Mouse (Mus musculus): ENCODE data around the gene Gm21972.
A peak's percentile ranks its signal among the peaks of the same experiment; 100 is the strongest.

Gm21972 gene

DNA sequence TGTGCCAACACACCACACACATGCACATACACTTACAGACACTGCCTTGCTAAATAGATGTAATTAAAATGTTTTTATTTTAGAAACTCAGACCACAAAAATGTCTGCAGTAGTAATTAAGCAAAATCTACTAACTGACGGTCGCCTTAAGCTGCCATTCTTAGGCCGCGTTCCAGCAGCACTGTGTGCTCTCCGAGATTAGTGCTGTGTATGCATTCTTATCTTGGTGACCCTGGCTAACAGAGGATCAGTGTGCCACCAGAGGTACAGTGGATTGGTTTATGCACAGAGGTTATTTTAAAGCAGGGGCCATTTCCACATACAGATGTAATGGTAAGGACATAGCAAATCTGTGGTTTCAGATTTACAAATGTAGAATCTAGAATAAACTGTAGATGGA lies 27.6 kb downstream of the Gm21972 start:
- DNase-seq (ENCODE audit: low read depth), result no peak

DNA sequence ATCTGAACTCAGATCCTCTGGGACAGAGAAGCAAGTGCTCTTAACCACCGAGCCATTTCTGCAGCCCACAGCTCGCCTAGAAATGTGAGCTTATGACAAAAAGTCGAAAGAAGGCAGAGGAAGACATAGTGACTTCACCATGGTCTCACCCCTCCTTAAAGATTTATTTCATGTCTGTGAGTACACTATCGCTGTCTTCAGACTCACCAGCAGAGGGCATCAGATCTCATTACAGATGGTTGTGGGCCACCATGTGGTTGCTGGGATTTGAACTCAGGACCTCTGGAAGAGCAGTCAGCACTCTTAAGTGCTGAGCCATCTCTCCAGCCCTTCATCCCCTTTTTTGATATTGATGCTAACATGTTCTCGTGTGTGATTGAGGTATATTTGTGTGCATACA lies 41.2 kb downstream of the Gm21972 start:
- DNase-seq (ENCODE audit: low read depth), result no peak

DNA sequence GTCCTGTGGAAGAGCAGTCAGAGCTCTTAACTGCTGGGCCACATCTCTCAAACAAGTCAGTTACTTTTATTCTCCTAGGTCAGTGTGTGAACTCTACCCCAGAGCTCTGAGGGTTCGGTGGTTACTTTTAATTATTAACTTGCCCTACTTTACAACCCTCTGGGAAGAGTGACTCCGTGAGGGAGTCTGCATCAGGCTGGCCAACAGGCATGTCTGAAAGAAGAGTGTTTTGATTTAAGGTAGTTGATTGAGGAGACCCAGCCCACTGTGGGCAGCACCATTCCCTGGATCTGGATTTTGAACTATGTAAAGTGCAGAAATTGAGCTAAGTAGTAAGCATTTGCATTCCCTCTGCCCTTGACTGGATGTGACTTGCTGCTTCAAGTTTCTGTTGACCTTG lies 42.6 kb downstream of the Gm21972 start:
- DNase-seq (ENCODE audit: low read depth), result no peak

DNA sequence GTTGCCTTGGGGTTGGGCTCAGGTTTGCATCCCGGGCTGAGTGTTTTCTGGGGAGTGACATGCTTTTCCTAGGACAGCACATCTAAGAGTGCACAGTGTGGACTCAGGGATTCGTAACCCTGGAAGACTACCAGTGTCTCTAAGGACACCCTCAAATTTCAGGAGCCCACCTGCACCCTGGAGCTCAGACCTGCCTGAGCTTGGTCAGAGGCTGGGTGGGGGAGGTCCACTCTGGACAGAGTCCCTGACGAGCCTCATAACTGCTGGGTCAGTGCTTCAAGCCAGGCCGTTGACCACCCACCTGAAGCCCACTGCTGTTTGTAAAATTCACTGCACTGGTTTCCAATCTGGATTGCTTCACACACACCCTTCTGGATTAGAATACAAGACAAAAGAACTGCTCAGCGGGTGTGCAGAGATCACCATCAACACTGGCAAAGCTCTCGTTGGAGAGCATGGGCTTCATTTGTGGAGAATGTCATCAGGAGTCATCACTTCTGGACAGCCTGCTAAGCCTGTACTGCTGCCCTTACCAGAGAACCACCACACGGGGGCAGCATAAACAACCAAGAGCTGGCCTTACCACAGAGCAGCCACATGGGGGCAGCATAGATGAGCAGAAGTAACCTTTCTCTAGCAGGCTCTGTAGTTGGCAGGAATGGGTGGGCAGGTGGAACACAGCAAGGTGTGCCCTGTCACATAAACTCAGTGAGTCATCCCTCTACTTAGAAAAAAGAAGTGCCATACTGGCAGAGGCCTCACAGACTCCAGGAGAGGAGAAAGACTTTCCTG lies 45.2 kb downstream of the Gm21972 start:
- DNase-seq (ENCODE audit: low read depth), result peak; percentile 94

DNA sequence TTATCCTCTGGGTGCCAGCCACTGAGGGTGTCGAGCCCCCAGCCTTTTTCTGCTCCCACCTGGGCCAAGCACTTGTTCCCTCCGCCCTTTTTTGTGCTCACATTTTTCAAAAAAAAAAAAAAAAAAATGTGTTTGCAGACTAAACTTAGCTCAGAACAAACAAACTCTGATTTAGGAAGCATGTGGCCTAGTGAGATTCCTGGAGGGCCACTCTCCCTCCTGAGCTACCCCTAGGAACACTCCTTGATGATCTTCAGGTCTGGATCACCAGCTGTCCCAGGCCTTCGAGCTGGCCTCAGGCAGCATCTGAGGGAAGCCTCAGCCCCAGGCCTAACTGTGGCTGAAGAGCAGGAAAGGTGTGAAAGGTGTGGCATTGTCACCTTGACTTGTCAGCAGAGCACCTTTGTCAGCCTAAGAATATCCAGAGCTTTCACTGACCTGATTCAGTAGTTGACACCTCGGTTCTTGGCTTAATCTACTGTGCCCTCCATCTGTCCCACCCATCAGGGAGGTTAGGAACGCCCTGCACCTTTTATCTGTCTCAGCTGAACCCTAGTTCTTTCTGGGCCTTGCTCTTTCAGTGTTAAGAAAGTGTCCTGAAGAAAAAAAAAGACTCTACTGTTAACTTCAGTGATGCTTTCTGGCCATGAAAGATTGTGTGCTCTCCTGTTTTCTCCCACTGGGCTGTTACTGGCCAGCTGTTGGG lies 48.7 kb downstream of the Gm21972 start:
- no peak for DNase-seq (ENCODE audit: low read depth)

DNA sequence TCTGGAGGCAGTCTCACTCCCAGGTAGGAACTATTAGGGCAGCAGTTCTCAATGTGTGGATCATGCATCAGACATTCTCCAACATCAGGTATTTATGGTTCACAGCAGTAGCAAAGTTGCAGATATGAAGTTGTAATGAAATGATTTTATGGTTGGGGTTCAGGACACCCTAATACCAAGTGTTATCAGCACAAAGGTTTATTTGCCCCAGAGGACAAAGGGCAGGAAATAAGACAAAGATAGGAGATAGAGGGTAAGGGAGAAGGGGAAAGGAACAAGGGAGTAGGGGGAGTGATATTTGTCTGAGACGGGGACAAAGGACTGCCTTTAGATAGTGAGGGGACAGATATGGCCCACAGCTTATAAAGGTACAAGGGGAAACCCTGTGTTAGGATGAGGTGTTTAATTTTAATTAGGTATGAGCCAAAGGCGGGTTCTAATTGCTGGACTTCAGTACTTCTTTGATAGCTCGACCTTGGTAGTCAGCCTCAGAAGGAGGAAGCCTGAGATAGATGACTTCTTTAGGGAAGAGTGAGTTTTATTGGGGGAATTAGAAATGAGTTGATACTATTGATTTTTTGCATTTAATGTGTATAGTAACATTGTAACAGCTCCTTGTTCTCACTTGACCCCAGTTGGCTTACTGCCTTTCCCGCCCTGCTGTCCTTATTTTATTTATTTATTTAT lies 50.3 kb downstream of the Gm21972 start:
- DNase-seq (ENCODE audit: low read depth), result no peak

DNA sequence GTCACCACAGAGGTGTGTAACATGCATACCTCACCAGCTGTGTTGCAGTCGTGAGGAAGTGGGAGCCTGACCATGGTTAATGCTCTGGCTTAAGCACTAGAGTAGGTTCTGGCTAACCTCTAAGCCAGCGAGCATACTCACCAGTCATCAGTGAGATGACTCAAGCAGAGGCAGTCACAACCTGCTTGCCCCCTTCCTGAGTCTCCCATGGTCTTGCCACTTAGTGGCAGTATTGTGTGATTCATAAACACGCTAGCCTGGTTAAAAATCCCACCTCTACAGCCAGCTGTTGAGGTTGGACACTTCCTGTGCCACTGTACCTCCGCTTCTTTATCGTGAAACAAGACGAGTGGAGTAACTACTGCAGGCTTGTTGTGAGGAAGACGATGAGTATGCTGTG lies 53.3 kb downstream of the Gm21972 start:
- no peak for DNase-seq (ENCODE audit: low read depth)

DNA sequence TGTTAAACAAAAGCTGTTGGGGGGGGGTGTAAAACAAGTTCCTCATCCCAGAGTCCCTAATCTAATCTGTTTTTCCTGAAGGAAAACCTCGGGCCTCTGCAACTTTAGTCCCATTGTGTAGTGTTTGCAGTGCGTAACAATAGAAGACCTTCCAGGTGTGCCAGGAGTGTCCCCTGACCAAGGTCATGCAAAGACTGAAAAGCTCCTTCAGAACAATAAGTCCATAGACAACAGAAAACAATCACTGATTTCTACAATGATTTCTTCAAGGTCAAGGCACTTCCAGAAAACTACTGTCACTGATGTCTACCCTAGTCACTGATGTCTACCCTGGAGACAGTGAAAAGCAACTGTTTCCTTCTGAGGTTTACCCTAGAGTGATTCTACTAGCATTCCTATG lies 54.4 kb downstream of the Gm21972 start:
- DNase-seq (ENCODE audit: low read depth), result no peak

DNA sequence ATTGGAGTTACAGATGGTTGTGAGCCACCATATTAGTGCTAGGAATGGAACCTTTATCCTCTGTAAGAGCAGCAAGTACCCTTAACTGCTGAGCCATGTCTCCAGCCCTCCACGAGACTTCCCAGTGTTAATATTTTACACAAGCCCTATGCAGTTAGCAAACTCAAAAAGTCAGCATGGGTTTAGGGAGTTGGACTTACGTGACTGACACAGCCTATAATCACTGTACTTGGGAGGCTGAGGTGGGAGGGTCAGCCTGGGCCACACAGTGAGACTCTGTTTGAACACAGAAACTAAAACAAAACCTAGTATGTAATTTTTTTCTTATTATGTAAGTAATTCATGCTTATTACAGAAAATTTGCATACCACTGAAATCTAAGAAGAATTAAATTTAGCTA lies 54.8 kb downstream of the Gm21972 start:
- DNase-seq (ENCODE audit: low read depth), result no peak

DNA sequence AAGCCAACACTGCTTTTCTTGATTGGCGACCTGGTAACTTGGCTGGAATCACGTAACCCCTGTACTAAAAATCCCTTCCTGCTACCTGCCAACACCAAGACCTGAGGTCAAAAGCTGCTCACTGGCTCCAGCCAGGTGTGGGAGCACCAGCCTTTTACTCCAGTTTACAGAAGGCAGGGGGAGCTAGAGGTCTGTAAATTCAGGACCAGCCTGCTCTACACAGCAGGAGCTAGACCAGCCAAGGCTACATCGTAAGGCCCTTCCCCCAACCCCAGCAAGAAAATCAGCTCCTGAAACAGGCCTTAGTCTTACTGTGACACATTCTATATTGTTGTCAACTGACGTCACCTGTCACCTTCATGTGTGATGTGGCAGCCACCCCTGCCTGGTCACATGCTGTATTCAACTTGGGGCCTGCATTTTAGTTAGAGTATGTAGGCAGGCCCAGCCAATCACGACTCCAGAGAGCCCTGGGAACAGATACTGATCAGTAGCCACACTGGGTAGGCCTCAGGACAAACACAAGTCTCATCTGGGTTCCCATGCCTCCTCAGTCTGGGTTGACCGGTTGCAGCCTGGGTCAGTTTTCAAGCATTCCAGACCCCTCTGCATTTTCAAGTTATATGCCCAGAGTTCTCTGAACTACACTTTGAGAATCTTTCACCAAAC lies 55.7 kb downstream of the Gm21972 start:
- peak; percentile 36 for DNase-seq (ENCODE audit: low read depth)

DNA sequence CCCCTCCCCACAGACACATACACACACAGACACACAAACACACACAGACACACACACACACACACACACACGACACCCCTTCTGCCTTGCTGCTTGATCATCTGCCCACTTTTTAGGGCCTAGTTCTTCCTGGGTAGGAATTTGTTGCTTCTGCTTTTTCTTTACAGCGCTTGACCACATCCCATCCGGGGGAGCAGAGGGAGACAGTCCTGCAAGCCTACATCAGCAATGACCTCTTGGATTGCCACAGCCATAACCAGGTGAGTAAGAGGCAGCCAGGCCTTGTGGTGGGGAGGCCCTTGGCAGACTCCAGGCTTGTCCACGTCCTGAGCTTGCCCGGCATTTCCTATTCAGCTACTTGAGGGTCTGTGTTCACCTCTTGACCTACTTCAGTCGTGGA lies 57.4 kb downstream of the Gm21972 start:
- no peak for DNase-seq (ENCODE audit: low read depth)

DNA sequence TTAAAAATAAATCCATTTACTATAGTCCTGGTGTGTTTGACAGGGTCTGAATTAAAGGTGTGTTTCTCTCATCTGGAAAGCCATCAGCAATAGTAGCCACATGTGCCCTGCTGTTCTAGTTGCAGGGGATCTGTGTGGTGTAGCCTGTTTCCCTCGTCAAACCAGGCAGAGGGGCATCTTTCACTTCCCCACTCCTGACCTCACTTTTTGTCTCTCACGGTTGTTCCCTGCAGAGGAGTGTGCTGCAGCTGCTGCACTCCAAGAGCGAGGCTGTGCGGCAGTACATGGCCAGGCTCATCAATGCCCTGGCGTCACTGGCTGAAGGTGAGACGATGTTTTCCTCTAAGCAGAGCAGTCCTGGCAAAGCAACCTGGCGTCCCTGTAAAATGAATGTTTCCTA lies 60.6 kb downstream of the Gm21972 start:
- DNase-seq (ENCODE audit: low read depth), result no peak

DNA sequence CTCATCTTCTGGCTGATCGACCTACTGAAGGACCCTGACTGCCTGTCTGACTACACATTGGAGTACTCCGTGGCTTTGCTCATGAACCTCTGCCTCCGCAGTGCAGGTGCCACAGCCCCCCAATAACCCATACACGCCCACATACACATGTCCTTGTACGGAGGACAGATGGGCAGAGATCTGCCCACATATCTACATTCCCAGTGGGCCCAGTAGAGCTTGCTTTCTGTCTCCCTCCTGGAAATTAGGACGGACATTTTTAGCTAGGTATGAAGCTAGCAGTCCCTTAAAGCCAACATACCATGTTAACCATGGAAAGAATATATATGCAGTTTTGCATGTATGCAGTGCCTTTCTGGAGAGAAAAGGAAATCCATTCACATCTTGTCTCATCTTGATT lies 64.8 kb downstream of the Gm21972 start:
- DNase-seq (ENCODE audit: low read depth), result no peak

DNA sequence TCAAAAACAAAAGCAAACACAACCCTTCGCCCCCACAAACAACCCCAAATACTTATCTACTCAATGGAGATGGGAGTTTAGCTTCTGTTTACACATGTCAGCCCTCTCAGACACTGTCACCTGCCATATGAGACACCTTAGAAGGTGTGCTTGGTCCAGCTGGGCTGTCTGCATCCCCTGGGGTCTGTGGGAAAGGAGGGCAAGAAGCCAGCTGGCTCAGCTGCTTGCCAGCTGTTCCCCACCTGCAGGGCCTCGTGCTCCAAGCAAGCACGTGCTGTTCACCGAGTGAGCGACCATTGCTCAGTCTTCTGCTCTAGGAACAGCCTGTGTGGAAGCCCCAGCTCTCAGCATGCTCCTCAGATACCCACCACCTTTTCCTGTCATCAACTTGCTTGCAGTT lies 65.6 kb downstream of the Gm21972 start:
- DNase-seq (ENCODE audit: low read depth), result no peak

DNA sequence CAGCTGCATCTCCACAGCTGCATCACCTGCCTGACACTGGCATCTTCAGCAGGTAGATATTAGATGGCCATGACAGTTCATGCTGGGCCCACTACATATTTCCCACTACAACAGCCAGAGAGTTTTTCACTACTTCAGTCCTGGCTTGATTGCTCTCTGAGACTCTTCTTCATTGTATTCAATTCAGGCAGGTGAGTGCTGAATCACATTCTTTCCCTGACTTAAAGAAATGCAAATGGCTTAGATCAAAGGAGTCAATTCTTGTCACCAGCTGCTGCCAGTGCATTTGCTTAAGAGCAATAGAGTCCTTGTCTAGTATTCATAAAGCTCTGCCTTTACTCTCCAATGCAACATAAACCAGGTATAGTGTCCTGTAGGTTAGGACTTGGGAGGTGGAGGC lies 67.9 kb downstream of the Gm21972 start:
- DNase-seq (ENCODE audit: low read depth), result no peak

DNA sequence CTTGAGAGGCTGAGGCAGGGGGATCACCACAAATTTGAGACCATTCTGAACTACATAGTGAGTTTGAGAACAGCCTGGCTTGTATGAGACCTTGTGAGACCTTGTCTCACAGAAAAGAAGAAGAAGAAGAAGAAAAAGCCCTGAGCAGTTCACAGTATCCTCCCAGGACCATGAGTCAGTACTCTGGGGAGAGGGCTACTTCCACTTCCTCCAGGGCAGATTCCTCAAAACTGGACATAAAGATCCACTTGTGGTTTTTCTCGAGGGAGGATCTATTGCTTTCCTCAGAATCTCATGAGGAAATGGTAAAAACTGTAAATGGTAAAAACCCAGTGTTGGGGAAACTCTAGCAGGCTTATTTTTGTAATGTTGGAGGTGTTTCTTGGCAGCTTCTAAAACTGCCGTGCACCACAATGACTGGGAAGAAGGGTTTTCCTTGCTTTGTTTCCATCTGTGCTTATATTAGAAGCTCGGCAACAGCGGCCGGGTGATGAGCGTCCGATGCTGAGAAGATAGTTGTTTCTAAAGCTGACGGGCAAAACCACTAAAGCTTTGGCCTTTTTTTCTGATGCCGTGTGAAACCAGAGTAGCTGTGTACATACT lies 69.3 kb downstream of the Gm21972 start:
- no peak for DNase-seq (ENCODE audit: low read depth)

DNA sequence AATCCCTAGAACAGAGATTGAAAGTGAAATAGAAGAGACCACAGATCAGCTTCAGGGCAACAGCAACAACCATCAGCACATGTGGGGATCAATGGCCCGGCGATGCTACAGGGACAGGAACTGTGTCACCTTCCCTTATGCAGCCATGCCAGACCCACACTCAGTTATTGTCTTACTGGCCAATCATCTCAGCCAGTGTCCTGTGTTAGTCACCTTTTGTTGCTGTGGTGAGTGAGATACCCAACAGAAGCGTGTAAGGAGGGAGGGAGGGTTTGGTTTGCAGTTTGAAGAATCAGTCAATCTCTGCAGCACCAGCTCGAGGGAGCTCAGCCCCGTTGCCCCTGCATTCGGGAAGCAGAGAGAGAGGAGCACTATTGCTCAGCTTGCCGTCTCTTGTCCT lies 77.2 kb downstream of the Gm21972 start:
- no peak for DNase-seq (ENCODE audit: low read depth)

DNA sequence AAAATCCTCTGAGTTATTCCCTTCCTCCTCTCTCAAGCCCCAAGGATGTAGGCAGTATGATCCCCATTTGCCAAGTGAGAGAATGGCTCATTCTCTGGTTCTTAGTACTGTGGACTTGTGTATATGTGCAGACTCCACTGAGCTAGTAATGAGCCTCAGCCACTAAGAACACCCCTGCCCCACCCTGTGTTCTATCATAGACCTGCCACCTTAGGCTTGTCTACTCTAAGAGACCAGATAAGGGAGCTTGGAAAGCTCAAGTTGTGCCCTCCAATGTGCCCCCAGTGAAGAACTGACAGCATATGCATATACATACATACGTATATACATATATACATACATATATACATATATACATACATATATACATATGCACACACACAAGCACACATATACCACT lies 78.1 kb downstream of the Gm21972 start:
- no peak for DNase-seq (ENCODE audit: low read depth)
